Mouse (Mus musculus): ENCODE data around the gene Serpina3n. TPM values are rescaled to one million over a fixed set of nuclear protein-coding genes. Genes with fewer than 3 reads are reported as not detected.
"Not testable (repeated sequence)": the region's sequence is repeated elsewhere in the genome, so short reads cannot be mapped to it uniquely, and the experiment has no call there.

The Serpina3n gene
- total RNA-seq (2015) (not detected in 2 replicates), total RNA-seq (2017) (not detected in 2 replicates)

GRCm38 (mm10) chr12:104406454-104406885, at the start of gene Serpina3n:
TSS of gene Serpina3n (plus strand) at chr12:104406729.
- ATAC-seq (replicated peaks; ENCODE audit: poor library complexity): no peak

- no peak for ATAC-seq (replicated peaks; ENCODE audit: poor library complexity)
These were observed 36.5 kb upstream of the Serpina3n start for GRCm38 (mm10) chr12:104369986-104370385.

GRCm38 (mm10) chr12:104377179-104377578, 29.4 kb upstream of the Serpina3n start:
- ATAC-seq (replicated peaks; ENCODE audit: poor library complexity): not testable (repeated sequence)

- ATAC-seq (replicated peaks; ENCODE audit: poor library complexity): not testable (repeated sequence)
These were observed 28.2 kb upstream of the Serpina3n start for GRCm38 (mm10) chr12:104378351-104378750.

- ATAC-seq (replicated peaks; ENCODE audit: poor library complexity): not testable (repeated sequence)
These were observed 27.7 kb upstream of the Serpina3n start for GRCm38 (mm10) chr12:104378815-104379214.

- no peak for ATAC-seq (replicated peaks; ENCODE audit: poor library complexity)
These were observed 26.7 kb upstream of the Serpina3n start for GRCm38 (mm10) chr12:104379856-104380255.

- ATAC-seq (replicated peaks; ENCODE audit: poor library complexity): not testable (repeated sequence)
These were observed 25.4 kb upstream of the Serpina3n start for GRCm38 (mm10) chr12:104381071-104381604.

GRCm38 (mm10) chr12:104385987-104386386, 20.5 kb upstream of the Serpina3n start:
- not testable (repeated sequence) for ATAC-seq (replicated peaks; ENCODE audit: poor library complexity)

- ATAC-seq (replicated peaks; ENCODE audit: poor library complexity): not testable (repeated sequence)
These were observed 19.7 kb upstream of the Serpina3n start for GRCm38 (mm10) chr12:104386878-104387277.

- no peak for ATAC-seq (replicated peaks; ENCODE audit: poor library complexity)
These were observed 18.1 kb upstream of the Serpina3n start for GRCm38 (mm10) chr12:104388477-104388876.

- ATAC-seq (replicated peaks; ENCODE audit: poor library complexity): peak; percentile 23; the same call in 1 of the 2 replicates
These were observed 15.5 kb upstream of the Serpina3n start for GRCm38 (mm10) chr12:104391057-104391456.

- no peak for ATAC-seq (replicated peaks; ENCODE audit: poor library complexity)
These were observed 2.6 kb upstream of the Serpina3n start for GRCm38 (mm10) chr12:104403968-104404367.

GRCm38 (mm10) chr12:104412507-104412906, 6.0 kb downstream of the Serpina3n start:
- peak; percentile 67; the same call in 1 of the 2 replicates for ATAC-seq (replicated peaks; ENCODE audit: poor library complexity)

GRCm38 (mm10) chr12:104414576-104414975, 8.0 kb downstream of the Serpina3n start:
- ATAC-seq (replicated peaks; ENCODE audit: poor library complexity): no peak

- ATAC-seq (replicated peaks; ENCODE audit: poor library complexity): 0 out of 2 replicates have a peak, but pooled peaks have one; percentile 5
These were observed 9.2 kb downstream of the Serpina3n start for GRCm38 (mm10) chr12:104415625-104416315.

- ATAC-seq (replicated peaks; ENCODE audit: poor library complexity): peak; percentile 76
These were observed 12.0 kb downstream of the Serpina3n start for GRCm38 (mm10) chr12:104418340-104419135.

GRCm38 (mm10) chr12:104419136-104419462, 12.6 kb downstream of the Serpina3n start:
- ATAC-seq (replicated peaks; ENCODE audit: poor library complexity): peak; percentile 71

GRCm38 (mm10) chr12:104422615-104423392, 16.3 kb downstream of the Serpina3n start:
- no peak for ATAC-seq (replicated peaks; ENCODE audit: poor library complexity)

GRCm38 (mm10) chr12:104425591-104425990, 19.1 kb downstream of the Serpina3n start:
- ATAC-seq (replicated peaks; ENCODE audit: poor library complexity): no peak

- peak; percentile 86 for ATAC-seq (replicated peaks; ENCODE audit: poor library complexity)
These were observed 20.4 kb downstream of the Serpina3n start for GRCm38 (mm10) chr12:104426915-104427314.

GRCm38 (mm10) chr12:104431359-104431758, 24.8 kb downstream of the Serpina3n start:
- no peak for ATAC-seq (replicated peaks; ENCODE audit: poor library complexity)
